In genomic region chr13:58452651-58453413, GRCm38 (mm10) we compare ENCODE assay signal across 8 mouse cellular contexts. TPM values are rescaled to one million over a fixed set of nuclear protein-coding genes. Genes with fewer than 3 reads are reported as not detected.
DNase-seq lines count a peak whose midpoint lies in the region; ATAC-seq and TF ChIP-seq lines count a peak whose summit lies in the region.

No protein-coding gene starts in this region.

- no peaks in the 10 kb centered on the region for H3K9me3 ChIP-seq in forebrain, postnatal 0 days (ENCODE audit: low read length)
- no peaks in the 10 kb centered on the region for H3K9me3 ChIP-seq in intestine, embryonic 15.5 days
- no peaks in the 10 kb centered on the region for H3K9me3 ChIP-seq in lung, embryonic 16.5 days (ENCODE audit: control insufficient read depth, low read length)

- TF ChIP-seq CTCF in forebrain, postnatal 0 days (IDR thresholded peaks at IDR 0.05; ENCODE audit: low read depth), result no peak
- TF ChIP-seq CTCF in testis, adult 2 months (IDR thresholded peaks at IDR 0.05; ENCODE audit: control insufficient read depth, insufficient read depth, insufficient replicate concordance, low read depth, low read length), result no peak

- no peak for TF ChIP-seq POLR2A in testis, adult 2 months (IDR thresholded peaks at IDR 0.05; ENCODE audit: control insufficient read depth, low read depth, low read length)

- H3K4me3 ChIP-seq in forebrain, postnatal 0 days (ENCODE audit: low read depth, low read length), result peak overlapping the region; percentile 7; the same call in 1 of the 2 replicates
- peak overlapping the region; percentile 32 for H3K4me3 ChIP-seq in intestine, embryonic 15.5 days (replicated peaks)
- H3K4me3 ChIP-seq in lung, embryonic 16.5 days (ENCODE audit: low read length), result peak overlapping the region; percentile 43
- H3K4me3 ChIP-seq in testis, adult 2 months (ENCODE audit: control insufficient read depth, low read depth, low read length), result peak overlapping the region; percentile 49

- 18% methylated on average over 32 of the region's 32 CpGs for WGBS in forebrain, postnatal 0 days
- WGBS in intestine, embryonic 15.5 days, result 15% methylated on average over 32 of the region's 32 CpGs
- WGBS in lung, embryonic 16.5 days, result 12% methylated on average over 32 of the region's 32 CpGs

- peak overlapping the region; percentile 26 for H3K4me2 ChIP-seq in forebrain, postnatal 0 days (ENCODE audit: low read depth)
- H3K4me2 ChIP-seq in intestine, embryonic 15.5 days (replicated peaks), result peak overlapping the region; percentile 77
- H3K4me2 ChIP-seq in lung, embryonic 16.5 days (ENCODE audit: low read depth, low read length), result peak overlapping the region; percentile 62

- no peaks in the 10 kb centered on the region for H3K4me1 ChIP-seq in forebrain, postnatal 0 days (ENCODE audit: insufficient read depth)
- H3K4me1 ChIP-seq in intestine, embryonic 15.5 days (replicated peaks), result 0 out of 2 replicates have a peak, but pooled peaks cover 5% of the 10 kb centered on the region
- peaks cover 4% of the 10 kb centered on the region; the same call in 1 of the 2 replicates for H3K4me1 ChIP-seq in lung, embryonic 16.5 days (replicated peaks; ENCODE audit: control insufficient read depth, insufficient read depth, low read length)
- H3K4me1 ChIP-seq in testis, adult 2 months (ENCODE audit: control insufficient read depth, insufficient read depth, low read length), result peaks cover 12% of the 10 kb centered on the region

- peak; percentile 31 to 37 for DNase-seq in B cell, adult 2 months
- peak; percentile 51 for DNase-seq in ES-CJ7 (ENCODE audit: low read depth, low spot score)
- no peak for DNase-seq in forebrain, postnatal 0 days
- no peak for DNase-seq in cerebellum, adult 18-20 months
- DNase-seq in layer of hippocampus, adult 18-20 months (ENCODE audit: low spot score in 2 of 2), result no peak

- no peak overlapping the region for H3K9ac ChIP-seq in forebrain, postnatal 0 days
- H3K9ac ChIP-seq in intestine, embryonic 15.5 days, result peak overlapping the region; percentile 28; the same call in 1 of the 2 replicates
- peak overlapping the region; percentile 52 for H3K9ac ChIP-seq in lung, embryonic 16.5 days (ENCODE audit: low read length)

- H3K36me3 ChIP-seq in forebrain, postnatal 0 days (ENCODE audit: insufficient read depth), result no peaks in the 10 kb centered on the region
- H3K36me3 ChIP-seq in intestine, embryonic 15.5 days, result no peaks in the 10 kb centered on the region
- no peaks in the 10 kb centered on the region for H3K36me3 ChIP-seq in lung, embryonic 16.5 days (ENCODE audit: control insufficient read depth, insufficient read depth, low read length)
- no peaks in the 10 kb centered on the region for H3K36me3 ChIP-seq in testis, adult 2 months (ENCODE audit: control insufficient read depth, insufficient read depth, low read length)

- ATAC-seq in forebrain, postnatal 0 days, result no peak
- ATAC-seq in intestine, embryonic 15.5 days, result no peak
- ATAC-seq in lung, embryonic 16.5 days (ENCODE audit: low read depth), result peak; percentile 36; the same call in 1 of the 2 replicates

- peaks cover 20% of the 10 kb centered on the region for H3K27me3 ChIP-seq in forebrain, postnatal 0 days (ENCODE audit: insufficient read depth, low read length)
- no peaks in the 10 kb centered on the region for H3K27me3 ChIP-seq in intestine, embryonic 15.5 days (replicated peaks)
- H3K27me3 ChIP-seq in lung, embryonic 16.5 days (ENCODE audit: control insufficient read depth, insufficient read depth, low read depth, low read length), result peaks cover 11% of the 10 kb centered on the region
- H3K27me3 ChIP-seq in testis, adult 2 months (ENCODE audit: control insufficient read depth, insufficient read depth, low read length), result no peaks in the 10 kb centered on the region

- H3K27ac ChIP-seq in forebrain, postnatal 0 days (ENCODE audit: low read depth, low read length), result no peak overlapping the region
- H3K27ac ChIP-seq in intestine, embryonic 15.5 days, result no peak overlapping the region
- H3K27ac ChIP-seq in lung, embryonic 16.5 days (ENCODE audit: low read length), result no peak overlapping the region
- no peak overlapping the region for H3K27ac ChIP-seq in testis, adult 2 months (ENCODE audit: control insufficient read depth, insufficient read depth, low read depth, low read length)

RNA-seq across cellular contexts. Expression of gene Hnrnpk, which starts 49.7 kb away (rescaled TPM):
- total RNA-seq in forebrain, postnatal 0 days (2014; rRNA removed), result 737 and 787 TPM in 2 replicates
- polyA plus RNA-seq in forebrain, postnatal 0 days (2015; fragmentation: Nextera tagmentation; extraction: Ambion mirVana), result 1,083 and 1,166 TPM in 2 replicates
- polyA plus RNA-seq in intestine, embryonic 15.5 days (2015; fragmentation: Nextera tagmentation; extraction: Ambion mirVana), result 1,180 and 1,388 TPM in 2 replicates
- 1,519 and 1,646 TPM in 2 replicates for polyA plus RNA-seq in lung, embryonic 16.5 days (2015; fragmentation: Nextera tagmentation; extraction: Ambion mirVana)
- polyA plus RNA-seq in testis, adult 2 months (2012; rRNA removed), result 185 and 215 TPM in 2 replicates
- total RNA-seq in layer of hippocampus, adult 18-20 months (2021), result 100 to 1,000 TPM; 658 to 684 TPM

RNA-seq across cellular contexts. Expression of gene Rmi1, which starts 50.8 kb away (rescaled TPM):
- total RNA-seq in forebrain, postnatal 0 days (2014; rRNA removed), result 14.0 and 20.8 TPM in 2 replicates
- polyA plus RNA-seq in forebrain, postnatal 0 days (2015; fragmentation: Nextera tagmentation; extraction: Ambion mirVana), result 14.2 and 18.7 TPM in 2 replicates
- polyA plus RNA-seq in intestine, embryonic 15.5 days (2015; fragmentation: Nextera tagmentation; extraction: Ambion mirVana), result 21.5 and 25.7 TPM in 2 replicates
- 27.0 and 28.6 TPM in 2 replicates for polyA plus RNA-seq in lung, embryonic 16.5 days (2015; fragmentation: Nextera tagmentation; extraction: Ambion mirVana)
- polyA plus RNA-seq in testis, adult 2 months (2012; rRNA removed), result 32.2 and 37.1 TPM in 2 replicates
- total RNA-seq in layer of hippocampus, adult 18-20 months (2021), result 10 to 100 TPM; 15.4 to 16.6 TPM

Comparison
In these comparisons a context has a peak if more than half of its experiments do, and no peak if none do; other contexts are left out.
1. DNase-seq: peak in B cell, adult 2 months (2 of 2) and ES-CJ7 (single experiment); none in forebrain, postnatal 0 days (single experiment), cerebellum, adult 18-20 months (0 of 2) and layer of hippocampus, adult 18-20 months (0 of 2).
2. H3K4me2 ChIP-seq: peak in every context shown above with its lines; median percentile 77 in intestine, embryonic 15.5 days; 62 in lung, embryonic 16.5 days; 26 in forebrain, postnatal 0 days.
3. Peak in every context shown above with its lines, with median percentiles within 50 percentile points of each other: H3K4me3 ChIP-seq.